Mouse (Mus musculus) T-cell, adult 66 days (primary cell): Measurements from ENCODE around the gene Krtap8-1. TPM values are rescaled to one million over a fixed set of nuclear protein-coding genes. Genes with fewer than 3 reads are reported as not detected.

Experiments
- total RNA-seq, 2 experiments: library from RNA; stranded (reverse); gene quantifications; 3 replicates in 1 of 2; 4 replicates in 1 of 2; pipeline ENCODE4 v1.2.4; 2023

Gene Krtap8-1
- not detected for total RNA-seq

DNA sequence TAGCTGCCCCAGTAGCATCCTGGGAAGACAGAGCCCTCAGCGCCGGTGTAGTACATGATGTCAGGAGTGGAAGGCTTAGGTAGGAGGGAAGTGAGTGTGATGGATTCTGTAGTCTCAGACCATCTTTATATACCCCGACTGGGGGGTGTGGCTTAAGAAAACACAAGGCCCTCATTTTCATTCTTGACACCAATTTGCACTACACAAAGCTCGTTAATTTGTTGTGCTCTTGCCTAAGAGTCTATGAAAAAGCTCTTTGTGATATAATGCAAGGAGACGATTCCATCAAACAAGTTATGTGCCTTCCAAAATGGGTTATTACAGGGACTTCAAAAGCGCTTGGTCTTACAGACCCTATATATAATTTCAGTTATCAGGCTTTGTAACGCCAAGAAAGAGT, at the start of gene Krtap8-1:
Gene Krtap8-1 (minus strand): TSS at position 101 of the 400 bp plus-strand sequence.

DNA sequence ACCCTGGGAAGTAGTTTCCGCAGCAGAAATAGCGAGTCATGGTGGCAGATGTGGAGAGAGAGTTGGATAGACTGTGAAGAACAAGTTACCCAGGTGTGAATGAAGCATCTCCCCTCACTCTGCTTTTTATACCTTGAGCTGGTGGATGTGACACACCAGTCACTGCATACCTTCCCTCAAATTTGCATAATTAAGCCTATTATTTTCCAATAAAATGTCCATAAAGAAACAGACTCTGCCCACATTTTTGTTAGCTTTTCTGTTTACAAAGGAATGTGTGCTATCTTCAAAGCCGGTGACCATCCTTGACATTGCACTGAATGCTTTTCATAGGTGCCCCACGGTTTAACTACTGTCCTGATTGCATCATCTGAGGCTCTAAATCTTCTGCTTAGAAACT, 20.5 kb upstream of the Krtap8-1 start, which contains the start of gene Krtap7-1:
Gene Krtap7-1 (minus strand): TSS at position 101 of the 400 bp plus-strand sequence.

Other genes with a start within 250 kb of the Krtap8-1 start
- not detected for gene Krtap21-1, start 84.1 kb downstream of the Krtap8-1 start, total RNA-seq
- not detected for gene Krtap6-2, start 67.8 kb downstream of the Krtap8-1 start, total RNA-seq
- gene Krtap7-1, start 20.4 kb upstream of the Krtap8-1 start, total RNA-seq = not detected
- not detected for gene Krtap11-1, start 83.2 kb upstream of the Krtap8-1 start, total RNA-seq